Mouse (Mus musculus) CH12F3 (cell line): ENCODE measurements around the gene Adk.

Source experiments
- in situ Hi-C: fragments of 300-500 bp; cut with MboI; formaldehyde crosslinking; loops from 2 replicates; pipeline ENCODE4 v1.14.3; 2020; ENCODE audit warnings: low sequenced_read_pairs

Gene Adk

DNA sequence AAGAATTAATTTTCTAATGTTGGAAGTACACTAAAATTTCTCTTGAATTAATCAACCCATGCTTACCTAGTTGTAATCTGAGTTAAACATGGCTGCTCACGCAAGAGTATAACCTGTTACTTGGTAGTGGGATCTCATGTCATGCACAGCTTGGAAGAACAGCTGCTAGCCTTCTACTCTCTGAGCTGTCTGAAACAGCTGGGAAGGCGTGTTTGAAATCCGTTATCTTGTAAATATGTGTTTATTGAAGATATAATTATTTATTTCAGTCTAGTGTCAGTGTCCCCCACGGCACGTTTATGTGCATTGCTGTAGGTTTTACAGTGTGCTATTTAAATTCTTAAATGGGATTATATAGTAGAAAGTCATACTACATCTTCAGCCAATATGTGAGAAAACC lies 188.7 kb downstream of the Adk start:
- in situ Hi-C loops, result no loop called here

DNA sequence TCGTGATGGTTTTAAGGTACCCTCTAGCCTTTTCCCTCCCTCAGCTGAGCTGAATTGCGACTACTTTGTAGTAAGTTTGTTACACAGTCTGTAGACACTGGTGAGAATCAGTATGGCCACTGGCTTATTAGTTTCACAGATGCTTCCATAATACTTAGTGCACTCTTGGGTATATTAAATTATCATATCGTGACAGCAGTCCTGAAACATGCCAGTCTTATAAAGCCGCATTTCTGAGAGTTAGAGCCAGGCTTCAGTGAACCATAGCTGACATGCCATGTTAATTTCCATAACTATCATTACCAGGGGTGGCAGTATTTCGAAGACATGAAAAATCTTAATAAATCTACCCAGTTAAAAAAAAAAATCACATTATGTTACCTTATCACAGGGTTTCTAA lies 199.0 kb downstream of the Adk start:
- in situ Hi-C loops, result no loop called here

DNA sequence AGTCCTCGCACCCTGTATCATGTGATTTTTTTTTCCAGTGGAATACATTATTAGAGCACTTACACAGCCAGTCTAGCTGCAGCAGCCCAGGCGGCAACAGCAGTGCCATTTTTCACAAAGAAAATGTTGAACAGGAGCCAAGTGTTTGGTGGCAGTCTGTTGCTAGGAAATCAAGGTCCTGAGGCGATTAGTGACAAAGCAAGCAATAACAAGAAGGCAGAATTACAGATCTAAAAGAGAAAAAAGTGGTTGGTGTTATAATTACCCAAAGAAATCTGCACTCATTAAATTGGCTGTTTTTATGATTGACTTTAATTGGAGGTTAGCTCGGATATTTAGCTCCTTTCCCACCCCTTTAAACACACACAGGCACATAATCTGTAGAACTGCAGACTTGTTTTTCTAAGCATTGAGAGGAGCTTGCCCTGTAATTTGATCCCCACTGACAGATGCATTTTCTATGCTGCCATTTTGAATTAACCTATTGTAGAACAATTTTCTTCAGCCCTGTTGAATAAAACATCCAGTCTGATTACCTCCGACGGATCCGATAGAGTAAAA lies 200.0 kb downstream of the Adk start:
- in situ Hi-C loops, result no loop called here

- in situ Hi-C loops, result no loop called here
Measured at GRCm38 (mm10) chr14:21253321-21253992, 201.1 kb downstream of the Adk start.

DNA sequence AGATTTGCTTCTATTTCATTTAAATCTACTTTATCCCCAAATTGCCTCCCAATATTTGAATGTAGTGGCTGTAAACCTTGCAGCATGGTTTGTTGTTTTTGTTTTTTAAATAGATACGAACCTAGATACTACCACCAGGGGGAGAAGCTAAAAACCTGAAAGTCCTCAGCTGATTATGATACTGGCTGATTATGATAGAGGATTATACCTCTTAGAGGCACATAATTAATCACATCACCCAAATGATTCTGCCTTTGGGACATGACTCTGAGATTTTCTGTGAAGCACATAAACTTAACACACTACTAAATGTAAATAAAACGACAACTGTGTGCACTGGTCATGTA lies 201.6 kb downstream of the Adk start:
- in situ Hi-C loops, result no loop called here

DNA sequence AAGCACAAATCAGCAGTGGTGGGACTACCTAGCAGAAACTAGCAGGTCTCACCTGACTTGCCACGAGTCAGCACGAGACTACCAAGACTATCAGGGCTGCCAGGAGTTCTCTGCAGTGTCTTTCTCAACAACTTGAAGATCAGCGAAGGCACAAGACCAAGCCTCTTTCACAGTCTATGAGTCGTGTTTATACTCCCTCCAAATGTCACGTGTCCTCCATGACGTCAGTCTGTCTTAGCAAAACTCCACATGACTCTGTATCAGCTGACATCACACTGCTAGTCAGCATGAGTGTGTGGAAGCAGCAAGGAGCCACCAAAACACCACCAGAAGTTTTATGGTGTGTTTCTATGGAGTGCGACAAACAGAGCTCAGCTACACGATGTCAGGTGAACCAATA lies 215.9 kb downstream of the Adk start:
- in situ Hi-C loops, result no loop called here

DNA sequence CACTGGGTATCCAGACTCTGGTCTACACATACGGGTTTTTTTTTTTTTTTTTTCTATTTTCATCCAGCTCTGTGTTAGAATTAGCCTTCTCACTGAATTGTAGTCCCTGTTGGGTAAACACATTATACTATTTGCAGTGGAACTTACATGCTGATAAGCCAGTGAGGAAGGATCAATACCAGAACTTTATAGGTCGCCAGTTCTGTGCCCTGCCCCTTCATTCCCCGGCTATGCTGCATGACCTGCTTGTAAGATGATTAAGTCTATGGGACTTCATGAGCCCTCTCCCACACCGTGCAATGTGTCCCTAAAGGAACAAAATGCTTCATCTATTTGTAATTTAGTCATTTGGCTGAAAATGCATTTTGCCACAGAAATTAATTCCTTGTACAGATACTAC lies 219.1 kb downstream of the Adk start:
- in situ Hi-C loops, result no loop called here

GRCm38 (mm10) chr14:21275786-21276185 lies 223.4 kb downstream of the Adk start:
- in situ Hi-C loops, result no loop called here

GRCm38 (mm10) chr14:21278290-21278689 lies 225.9 kb downstream of the Adk start:
- in situ Hi-C loops, result no loop called here

DNA sequence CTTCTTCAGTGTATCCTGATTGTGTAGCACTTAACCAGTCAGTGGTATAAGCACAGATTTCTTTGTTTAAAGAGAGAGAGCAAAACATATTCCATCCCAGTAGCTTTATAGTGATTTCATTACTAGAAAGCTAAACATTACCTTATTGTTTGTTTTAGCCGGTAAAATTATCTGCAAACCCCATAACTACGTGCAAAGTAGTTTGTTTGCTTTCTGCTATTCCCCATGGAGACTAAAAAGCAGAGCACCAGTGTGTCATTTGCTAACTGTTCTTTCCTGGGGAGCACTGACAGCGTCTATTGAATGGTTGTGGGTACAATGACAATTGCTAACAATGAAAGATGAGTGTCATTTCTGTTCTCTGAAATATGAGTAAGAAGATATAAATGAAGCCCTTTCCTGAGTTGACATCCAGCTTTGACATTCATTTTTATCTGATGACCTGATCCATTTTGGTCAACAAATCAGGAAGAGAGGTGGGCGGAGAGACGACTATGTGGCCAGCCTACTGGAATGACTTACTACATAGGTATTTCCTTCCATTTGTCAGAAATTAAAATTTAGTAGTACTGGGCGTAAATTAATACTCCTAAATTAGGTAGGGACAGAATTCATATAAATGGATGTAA lies 226.6 kb downstream of the Adk start:
- in situ Hi-C loops, result no loop called here

DNA sequence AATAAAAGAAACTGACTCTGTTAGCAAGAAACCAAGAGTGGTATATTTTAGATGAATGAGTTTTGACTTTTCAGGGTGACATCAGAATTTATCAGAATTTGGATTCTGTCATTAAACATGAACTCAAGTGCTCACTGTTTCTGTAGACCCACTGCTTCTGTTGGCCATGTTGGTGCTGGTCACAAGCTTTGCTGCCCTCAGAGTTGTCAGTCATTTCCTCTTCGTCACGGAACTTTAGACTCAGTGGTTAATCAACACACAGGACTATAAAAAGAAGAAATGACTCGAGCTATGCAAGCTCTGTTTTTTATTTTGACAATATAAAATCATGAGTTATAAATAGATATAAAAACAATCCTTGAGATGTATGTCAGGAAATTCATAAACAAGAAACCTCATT lies 228.1 kb downstream of the Adk start:
- in situ Hi-C loops, result no loop called here

- in situ Hi-C loops, result no loop called here
Measured at GRCm38 (mm10) chr14:21281506-21281905, 229.1 kb downstream of the Adk start.

DNA sequence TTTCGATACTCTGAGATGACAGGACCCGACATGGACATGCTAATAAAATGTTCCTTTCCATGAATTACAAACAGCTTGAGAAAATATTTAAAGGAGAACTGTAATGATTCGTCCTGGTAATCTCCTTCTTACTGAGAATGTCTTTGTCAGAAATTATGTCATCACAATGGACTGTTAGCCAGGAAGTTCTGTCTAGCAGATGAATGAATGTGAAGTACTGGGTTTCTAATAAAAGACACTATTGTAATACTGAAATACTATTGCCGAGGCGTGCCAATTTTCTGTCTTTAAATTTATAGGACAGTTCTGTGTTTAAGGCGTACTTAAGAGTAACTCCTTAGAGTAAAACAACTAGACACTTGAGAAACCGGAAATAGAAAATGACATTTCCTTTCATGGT lies 231.7 kb downstream of the Adk start:
- in situ Hi-C loops, result no loop called here

- in situ Hi-C loops, result no loop called here
Measured at GRCm38 (mm10) chr14:21284847-21285246, 232.5 kb downstream of the Adk start.

DNA sequence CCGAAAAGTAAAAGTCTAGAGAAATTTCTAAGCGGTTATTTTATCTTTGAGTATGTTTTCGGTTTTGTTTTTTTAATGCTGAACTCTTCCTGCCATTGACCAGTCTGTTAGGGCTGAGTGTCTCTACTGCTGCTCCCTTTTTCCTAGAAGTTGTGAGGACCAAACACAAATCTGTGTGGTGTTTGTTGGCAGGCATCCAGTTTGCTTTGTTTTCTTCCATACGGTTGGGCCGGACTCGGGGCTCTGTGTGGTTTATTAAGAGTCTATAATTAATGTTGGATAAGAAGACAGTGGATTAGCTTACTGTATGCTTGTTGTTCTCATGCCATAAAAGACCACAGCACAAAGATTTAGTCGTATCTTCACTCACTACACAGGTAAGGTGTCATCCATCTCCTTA lies 233.9 kb downstream of the Adk start:
- in situ Hi-C loops, result no loop called here

DNA sequence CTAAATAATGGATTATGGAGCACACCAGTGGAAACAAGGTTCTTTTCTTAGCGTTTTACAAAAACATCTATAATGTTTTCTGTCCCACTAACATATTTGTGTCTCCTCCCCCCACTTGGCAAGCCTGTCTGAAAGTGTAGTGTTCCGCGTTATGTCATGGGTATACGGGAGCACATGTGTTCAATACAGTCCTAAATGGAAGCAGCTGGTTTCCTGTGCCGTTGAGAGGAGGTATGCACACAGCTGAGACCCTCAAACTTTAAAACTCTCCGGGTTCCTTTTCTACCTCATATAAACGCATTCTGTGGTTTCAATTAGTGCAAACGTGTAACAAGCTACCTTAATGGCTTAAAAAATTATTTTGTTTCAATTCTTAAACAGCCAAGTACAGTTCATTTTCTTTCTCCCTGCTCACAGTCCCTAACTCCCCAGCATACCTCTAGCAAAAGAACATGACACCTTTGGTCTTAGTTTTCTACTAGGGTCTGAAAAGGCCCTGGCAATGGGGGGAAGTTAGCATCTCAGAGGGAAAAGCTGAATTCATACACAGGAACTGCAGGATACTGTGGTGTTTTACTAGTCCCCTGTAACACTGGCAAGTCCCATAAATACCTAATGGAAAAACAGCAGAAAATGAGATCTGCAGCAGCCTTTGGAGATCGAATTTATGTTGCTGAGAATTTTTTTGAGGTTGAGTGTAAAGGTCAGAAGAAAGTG lies 235.5 kb downstream of the Adk start:
- in situ Hi-C loops, result no loop called here

- in situ Hi-C loops, result no loop called here
Measured at GRCm38 (mm10) chr14:21299743-21300142, 247.4 kb downstream of the Adk start.

DNA sequence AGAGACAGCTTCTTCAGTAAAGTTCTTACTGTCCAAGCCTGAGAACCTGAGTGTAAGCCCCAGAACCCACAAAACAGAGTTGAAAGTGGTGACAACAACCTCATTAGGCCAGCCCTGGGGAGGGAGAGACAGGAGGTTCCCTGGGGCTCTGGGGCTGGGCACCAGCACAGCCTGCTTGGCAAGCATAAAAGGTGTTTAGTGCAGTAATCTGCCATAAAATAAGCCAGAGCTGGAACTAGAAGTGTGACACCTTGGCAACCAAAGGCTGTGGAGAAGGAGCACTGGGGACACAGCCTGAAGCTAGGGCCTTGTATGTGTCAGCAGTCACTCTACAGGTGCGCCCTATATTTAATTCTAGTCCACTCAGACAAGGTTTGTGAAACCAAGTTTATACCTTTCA lies 252.4 kb downstream of the Adk start:
- in situ Hi-C loops, result no loop called here

- in situ Hi-C loops, result no loop called here
Measured at GRCm38 (mm10) chr14:21308349-21308936, 256.1 kb downstream of the Adk start.

DNA sequence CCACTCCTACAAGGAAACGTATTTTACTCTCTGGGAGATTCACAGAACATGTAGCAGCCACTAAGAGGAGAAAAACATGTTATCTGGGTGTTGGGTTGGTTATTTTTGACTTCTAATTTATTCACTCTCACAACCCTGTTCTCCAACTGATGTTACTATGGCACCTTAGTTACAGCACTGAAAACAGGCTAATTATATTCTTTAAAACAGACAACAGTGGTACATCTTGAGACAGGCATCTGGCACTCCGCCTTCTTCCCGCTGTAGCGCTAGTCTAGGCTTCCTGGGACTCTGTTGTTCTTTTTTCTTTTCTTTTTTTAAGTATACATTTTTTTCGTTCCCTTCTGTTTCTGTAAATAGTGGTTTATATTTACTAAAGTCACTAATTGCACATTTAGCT lies 258.2 kb downstream of the Adk start:
- in situ Hi-C loops, result no loop called here

DNA sequence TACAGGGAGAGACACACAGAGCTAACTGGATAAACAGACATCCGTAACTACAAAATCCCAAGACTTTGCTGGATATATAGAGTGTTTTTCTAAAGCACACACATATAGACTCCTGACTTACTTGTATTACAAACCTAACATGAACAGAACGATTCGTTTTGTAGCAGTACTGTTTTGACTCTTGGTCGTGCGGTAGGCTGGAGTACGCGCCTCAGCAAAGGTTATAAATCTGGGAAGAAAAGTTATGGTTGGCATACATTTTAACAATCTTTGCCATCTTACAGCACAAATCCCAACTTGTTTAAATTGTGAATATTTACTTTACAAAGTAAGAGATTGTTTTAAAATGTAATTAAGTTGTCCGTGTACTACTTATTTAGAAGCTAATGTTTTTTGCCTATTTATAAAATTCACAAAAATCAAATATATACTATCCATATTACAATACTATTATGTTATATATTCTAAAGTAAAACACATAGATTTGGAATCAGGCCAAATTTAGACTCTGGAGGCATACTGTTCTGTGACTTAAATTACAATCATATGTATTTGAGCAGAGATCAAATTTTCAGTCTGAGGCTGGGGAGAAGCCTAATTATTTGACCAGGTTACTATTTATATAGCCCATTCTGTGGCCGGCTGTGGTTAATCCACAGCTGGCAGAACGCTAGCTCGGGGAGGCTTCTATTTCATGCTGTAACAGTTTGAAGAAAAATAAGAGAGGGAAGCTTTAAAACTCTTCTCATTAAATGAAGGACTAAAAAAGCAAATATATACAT lies 261.4 kb downstream of the Adk start:
- in situ Hi-C loops, result no loop called here
